Mouse (Mus musculus) cerebellum, adult 11 months (tissue): Measurements from ENCODE around the gene Prkar2b.

Experiments used
- DNase-seq: peaks from one replicate; pipeline ENCODE4 v3.0.0; 2022

The Prkar2b gene

DNA sequence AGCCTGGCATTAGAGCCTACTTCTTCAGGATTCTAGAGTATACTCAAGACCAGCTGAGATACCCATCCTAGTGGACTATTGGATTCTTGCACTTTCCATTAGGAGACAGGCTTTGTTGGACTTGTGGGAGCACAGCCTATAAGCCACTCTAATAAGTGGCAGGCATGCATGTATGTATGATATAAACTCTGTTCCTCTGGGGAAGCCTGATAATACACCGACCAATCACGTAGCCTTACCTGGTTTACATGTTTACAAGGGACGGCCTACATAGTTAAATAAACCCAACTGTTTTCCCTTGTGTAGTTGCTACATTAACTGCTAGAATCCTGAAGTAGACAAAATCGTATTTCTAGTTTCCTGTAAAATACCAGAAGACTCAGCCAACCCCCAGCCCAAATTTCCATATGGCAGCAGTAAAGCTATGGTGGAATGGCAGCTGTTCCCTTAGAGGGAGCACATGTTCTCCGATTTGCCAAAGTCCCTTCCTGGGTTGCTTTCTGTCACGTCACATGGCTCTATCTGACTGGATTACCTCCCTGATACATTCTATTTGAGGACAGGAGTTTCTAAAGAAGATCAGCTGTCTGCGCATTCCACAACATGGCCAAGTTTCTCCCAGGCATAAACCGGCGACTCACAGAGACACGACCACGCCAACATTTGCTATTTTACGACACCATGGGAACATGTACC is 95.4 kb downstream of the Prkar2b start:
- no peak for DNase-seq

GRCm38 (mm10) chr12:31964074-31964473 is 97.0 kb downstream of the Prkar2b start:
- no peak for DNase-seq

GRCm38 (mm10) chr12:31955843-31956242 is 105.3 kb downstream of the Prkar2b start:
- no peak for DNase-seq

DNA sequence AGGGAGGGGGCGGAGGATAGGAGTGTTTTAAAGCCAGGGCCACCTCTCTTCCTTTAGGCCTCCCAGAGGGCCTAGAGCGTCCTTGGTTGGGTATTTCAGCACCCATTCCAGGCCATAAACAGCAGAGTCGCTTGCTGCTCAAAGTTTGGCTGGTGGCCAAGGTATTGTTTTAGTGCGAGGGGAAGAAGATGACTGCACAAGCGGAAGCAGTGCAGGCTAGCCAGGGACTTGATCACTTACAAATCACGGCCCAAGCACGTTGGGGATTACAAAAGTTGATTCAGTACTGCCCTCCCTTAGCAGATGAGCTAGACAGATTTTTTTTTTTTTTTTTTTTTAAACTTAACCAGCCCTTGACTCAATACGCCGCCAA is 110.5 kb downstream of the Prkar2b start:
- DNase-seq = no peak

- DNase-seq = peak; percentile 100
Measured at GRCm38 (mm10) chr12:31949759-31950658, 111.1 kb downstream of the Prkar2b start, which contains the start of gene Hbp1. Gene Hbp1, minus strand, starts transcription at chr12:31950535.

GRCm38 (mm10) chr12:31949193-31949741 is 111.8 kb downstream of the Prkar2b start:
- DNase-seq = peak; percentile 85

DNA sequence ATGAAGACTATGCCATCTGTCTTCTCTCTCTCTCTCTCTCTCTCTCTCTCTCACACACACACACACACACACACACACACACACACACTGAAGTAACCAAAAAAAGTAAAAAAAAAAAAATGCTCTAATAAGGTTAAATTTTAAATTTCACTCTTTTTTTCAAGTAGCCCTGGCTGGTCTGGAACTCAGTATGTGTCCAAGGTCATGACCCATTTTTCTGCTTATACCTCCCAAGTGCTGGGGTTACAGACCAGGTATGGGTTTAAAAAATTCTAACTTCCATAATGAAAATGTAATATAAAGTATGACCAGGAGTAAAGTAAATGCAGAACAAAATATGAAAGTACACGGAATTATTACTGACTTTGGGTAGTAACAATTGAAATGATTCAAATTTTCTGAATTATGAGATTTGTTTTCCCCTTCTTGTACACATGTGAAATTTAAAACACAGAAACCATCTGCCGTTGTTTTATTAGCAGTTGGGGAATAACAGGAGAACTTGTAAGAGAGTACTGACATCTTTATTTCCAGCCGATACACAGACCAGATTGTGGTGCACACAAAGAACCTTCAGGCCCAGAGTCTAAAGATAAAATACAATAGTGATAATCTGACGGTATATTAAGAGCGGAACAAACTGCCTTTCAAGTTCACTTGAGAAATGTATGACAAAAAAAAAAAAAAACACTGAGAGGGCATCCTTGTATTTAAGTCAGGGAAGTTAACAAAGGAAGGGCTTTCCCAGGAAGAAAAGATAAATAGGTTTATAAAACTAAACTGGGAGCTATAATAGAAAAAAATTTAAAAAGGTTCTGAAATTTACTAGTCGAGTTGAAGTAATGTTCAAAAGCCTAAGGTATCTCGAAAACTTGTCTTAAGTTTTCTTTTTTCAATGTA is 112.7 kb downstream of the Prkar2b start:
- no peak for DNase-seq

- DNase-seq = no peak
Measured at GRCm38 (mm10) chr12:31947476-31947875, 113.6 kb downstream of the Prkar2b start.

DNA sequence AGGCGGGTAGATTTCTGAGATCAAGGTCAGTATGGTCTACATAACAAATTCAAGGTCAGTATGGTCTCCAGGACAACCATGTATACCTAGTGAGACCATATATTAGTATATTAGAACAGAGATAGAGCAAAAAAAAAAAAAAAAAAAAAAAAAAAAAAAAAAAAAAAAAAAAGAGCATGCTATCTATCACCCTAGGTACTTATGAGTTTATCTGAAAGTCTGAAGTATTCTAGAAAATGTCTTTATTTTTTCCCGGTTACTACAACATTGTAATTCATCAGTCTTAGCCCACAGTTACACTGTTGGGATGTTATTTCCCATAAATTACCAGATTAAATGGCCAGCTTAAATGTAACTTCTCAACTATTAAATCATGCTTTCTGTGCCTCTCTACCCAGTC is 116.7 kb downstream of the Prkar2b start:
- no peak for DNase-seq

GRCm38 (mm10) chr12:31943020-31943654 is 118.0 kb downstream of the Prkar2b start:
- DNase-seq = no peak

DNA sequence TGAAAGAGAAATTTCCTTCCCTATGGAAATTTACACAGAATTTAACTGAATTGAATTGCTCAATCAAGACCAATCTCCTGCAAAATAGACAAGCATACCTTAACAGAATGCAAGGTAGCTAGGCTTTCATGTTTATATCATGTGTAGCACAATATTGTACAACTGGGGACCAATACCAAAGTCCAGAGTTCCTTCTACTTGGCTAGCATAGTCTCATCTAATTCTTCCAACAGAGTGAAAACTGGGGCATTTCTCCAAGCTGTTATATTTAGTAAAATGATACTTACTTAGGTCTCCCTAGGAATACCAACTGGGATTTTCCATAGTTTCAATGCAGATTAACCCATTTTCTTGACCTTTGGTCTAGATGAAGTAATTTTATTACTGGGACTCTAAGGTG is 122.1 kb downstream of the Prkar2b start:
- DNase-seq = no peak

DNA sequence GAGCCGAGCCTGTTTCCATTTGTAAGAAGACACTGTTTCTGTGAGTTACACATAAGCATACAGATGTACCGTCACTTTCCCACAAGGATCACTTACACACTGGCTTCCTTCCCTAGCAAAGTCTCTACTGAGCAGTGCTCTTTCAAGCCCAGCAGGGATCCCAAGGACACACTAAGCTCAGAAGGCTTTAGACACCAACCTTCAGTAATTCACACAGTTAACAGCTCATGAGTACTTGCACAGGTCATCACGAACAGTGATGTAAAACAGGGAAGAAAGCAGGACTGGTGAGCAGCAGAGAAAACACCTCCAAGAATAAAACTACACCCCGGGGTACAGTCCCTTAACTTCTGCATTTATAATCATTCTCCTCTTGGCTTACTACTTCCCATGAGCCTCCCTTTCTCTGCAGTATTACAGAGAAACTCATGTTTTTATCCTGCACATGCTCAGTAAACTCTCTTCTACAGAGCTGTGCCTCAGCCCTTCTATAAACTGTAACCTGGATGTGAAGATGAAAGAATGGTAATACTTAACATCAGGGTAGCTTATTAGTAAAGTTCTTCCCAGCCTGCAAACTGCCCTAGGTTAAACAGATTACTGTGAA is 122.6 kb downstream of the Prkar2b start:
- no peak for DNase-seq

GRCm38 (mm10) chr12:31937613-31938012 is 123.5 kb downstream of the Prkar2b start:
- no peak for DNase-seq

- no peak for DNase-seq
Measured at GRCm38 (mm10) chr12:31936657-31937300, 124.3 kb downstream of the Prkar2b start.

- DNase-seq = no peak
Measured at GRCm38 (mm10) chr12:31931818-31932217, 129.3 kb downstream of the Prkar2b start.

DNA sequence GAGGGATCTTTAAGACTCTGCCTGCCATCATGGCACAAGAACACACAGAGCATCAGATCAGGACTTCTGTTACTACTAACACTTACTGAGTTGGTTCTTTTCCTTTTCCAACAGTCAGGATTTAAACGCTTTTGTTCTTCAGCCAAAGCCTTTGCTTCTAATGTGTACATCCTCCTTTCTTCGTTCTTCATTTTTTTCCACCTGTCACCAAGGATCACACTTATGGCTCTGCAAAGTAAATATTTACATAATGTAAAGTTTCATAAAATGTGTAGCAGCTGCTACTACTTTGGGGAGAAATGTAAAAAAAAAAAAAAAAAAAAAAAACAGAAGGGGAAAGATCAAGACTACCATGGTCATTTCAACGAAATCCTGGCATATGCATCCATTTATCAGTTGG is 132.6 kb downstream of the Prkar2b start:
- DNase-seq = no peak

DNA sequence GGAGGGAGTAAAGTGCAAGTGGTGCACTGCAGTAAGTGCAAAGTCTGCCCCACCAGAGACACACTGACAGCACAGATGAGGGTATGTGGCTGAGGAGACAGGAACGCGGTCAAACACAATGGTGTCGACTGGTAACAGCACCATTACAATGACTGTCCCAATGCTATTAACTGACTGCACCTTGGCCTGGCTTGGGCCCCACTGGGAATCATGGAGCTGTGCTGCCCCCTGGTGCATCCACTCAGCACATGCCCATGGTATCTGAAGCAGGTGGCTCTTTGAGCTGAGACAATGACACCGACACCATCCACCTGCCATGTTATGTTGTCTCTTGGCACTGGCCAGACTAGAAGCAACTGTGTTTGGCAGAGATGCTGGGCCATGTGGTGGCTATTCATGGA is 134.4 kb downstream of the Prkar2b start:
- DNase-seq = peak; percentile 95

- DNase-seq = no peak
Measured at GRCm38 (mm10) chr12:31925343-31925742, 135.8 kb downstream of the Prkar2b start.

GRCm38 (mm10) chr12:31924135-31924534 is 137.0 kb downstream of the Prkar2b start:
- DNase-seq = no peak

DNA sequence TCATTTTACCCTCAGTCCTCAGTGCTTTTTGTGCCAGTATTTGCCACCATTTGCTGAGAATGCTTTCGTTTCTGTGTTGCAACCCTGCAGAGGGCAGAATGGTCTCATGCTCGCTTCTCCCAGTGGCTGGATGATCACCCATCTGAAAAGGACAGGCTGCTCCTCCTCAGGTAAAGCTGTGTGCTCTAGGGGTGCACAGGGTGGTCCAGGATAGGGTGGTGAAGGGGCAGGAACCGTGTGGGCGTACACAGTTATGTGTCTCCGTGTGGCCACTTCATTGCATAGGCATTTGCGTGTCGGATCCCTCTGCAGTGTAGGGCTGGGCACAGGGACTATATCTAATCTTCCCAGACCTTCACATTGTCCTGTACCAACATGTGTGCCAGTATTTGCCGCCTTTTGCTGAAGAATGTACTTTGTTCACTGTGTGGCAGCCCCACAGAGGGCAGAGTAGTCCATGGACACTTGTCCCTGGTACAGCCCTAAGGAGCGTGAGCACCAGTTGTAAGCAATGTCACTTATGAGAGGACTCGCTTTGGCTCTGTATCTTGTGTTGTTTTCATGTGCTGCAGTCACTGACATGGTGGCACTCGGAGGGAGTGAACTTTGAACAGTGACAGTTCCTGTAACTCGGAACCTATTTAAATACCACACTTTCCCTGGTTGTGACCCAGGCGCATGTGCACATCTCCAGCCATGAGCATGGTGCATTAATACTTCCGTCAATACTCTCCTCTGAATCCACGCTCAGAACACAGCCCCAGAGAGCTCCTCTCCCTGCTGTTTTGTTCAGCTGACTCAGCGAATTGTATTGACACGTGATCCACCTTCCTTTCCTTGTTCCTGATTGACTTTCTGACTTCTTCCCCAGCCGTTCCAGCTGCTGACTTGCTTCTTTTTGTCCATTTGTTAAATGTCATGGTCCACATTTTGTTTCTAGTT is 140.4 kb downstream of the Prkar2b start:
- no peak for DNase-seq
